Mouse (Mus musculus) brain, embryonic 14.5 days (tissue): ENCODE data around the gene Brd2.
A peak's percentile ranks its signal among the peaks of the same experiment; 100 is the strongest.

ENCODE experiments used
- CTCF ChIP-seq: fragments of 200-500 bp; IDR thresholded peaks from 2 replicates; pipeline ENCODE4 v1.5.1; 2012; ENCODE audit warnings: inconsistent platforms, mild to moderate bottlenecking, moderate library complexity, borderline replicate concordance; ENCODE audit not compliant: insufficient read depth, insufficient read length; ENCODE audit errors: extremely low read depth
- POLR2A ChIP-seq: fragments of 200-500 bp; IDR thresholded peaks from 2 replicates; pipeline ENCODE4 v1.6.1; 2012; ENCODE audit warnings: mild to moderate bottlenecking, inconsistent platforms, borderline replicate concordance; ENCODE audit not compliant: poor library complexity, insufficient read depth, insufficient read length, severe bottlenecking; ENCODE audit errors: extremely low read depth

DNA sequence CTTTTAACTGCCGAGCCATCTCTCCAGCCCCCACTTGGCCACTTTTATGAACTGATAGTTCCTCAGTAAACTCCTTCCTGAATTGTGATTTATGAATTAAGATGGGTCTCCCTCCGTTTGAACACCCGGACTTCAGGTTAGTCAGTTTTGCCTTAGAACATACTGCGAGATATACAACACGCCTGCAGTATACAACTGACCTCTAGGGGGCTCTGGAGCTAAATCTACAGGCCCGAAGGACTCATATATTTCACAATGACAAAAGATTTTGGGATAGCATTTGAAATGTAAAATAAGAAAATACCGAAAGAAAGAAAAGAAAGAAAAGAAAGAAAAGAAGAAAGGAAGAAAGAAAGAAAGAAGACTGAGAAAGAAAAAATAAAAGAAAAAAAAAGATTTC, 47.2 kb downstream of the Brd2 start:
- TF ChIP-seq CTCF, result peak; percentile 55; the same call in 1 of the 2 replicates
- no peak for TF ChIP-seq POLR2A
